Mouse (Mus musculus): ENCODE results near the gene Sgms2. TPM values are rescaled to one million over a fixed set of nuclear protein-coding genes. Genes with fewer than 3 reads are reported as not detected.

The Sgms2 gene
- total and polyA plus RNA-seq, 3 experiments = not detected

GRCm38 (mm10) chr3:131320184-131320583, 171.0 kb downstream of the Sgms2 start:
- Histone ChIP-seq H3K4me3 (ENCODE audit: control insufficient read depth in 1 of 2, insufficient read depth in 1 of 2, low read depth in 2 of 2, low read length in 2 of 2) (no peak overlapping the region), H3K9ac (ENCODE audit: control insufficient read depth, low read depth, low read length, poor library complexity, severe bottlenecking) (no peak overlapping the region), H3K27ac (ENCODE audit: control insufficient read depth, low read depth, low read length) (no peak overlapping the region), H3K4me1 (ENCODE audit: control insufficient read depth in 1 of 2, insufficient read depth in 2 of 2, low read length in 2 of 2) (no peaks in the 10 kb centered on the region), H3K36me3 (ENCODE audit: control insufficient read depth in 1 of 2, insufficient read depth in 2 of 2, low read length in 2 of 2) (no peaks in the 10 kb centered on the region), H3K27me3 (ENCODE audit: control insufficient read depth in 1 of 2, insufficient read depth in 2 of 2, low read length in 2 of 2) (no peaks in the 10 kb centered on the region), H3K79me2 (ENCODE audit: control insufficient read depth, insufficient read depth, low read length, poor library complexity) (no peaks in the 10 kb centered on the region), H3K9me3 (replicated peaks; ENCODE audit: insufficient read depth, low read length) (no peaks in the 10 kb centered on the region)
- TF ChIP-seq MEF2A (IDR thresholded peaks at IDR 0.05; ENCODE audit: extremely low read depth, insufficient replicate concordance, low read depth, low read length, poor library complexity, severe bottlenecking) (no peak), CHD2 (IDR thresholded peaks at IDR 0.05; ENCODE audit: low read length) (no peak), HCFC1 (IDR thresholded peaks at IDR 0.05; ENCODE audit: low read depth, low read length) (no peak), EP300 (IDR thresholded peaks at IDR 0.05; ENCODE audit: low read depth in 1 of 2, low read length in 2 of 2) (no peak), USF1 (IDR thresholded peaks at IDR 0.05; ENCODE audit: low read depth, low read length) (no peak), MAX (IDR thresholded peaks at IDR 0.05; ENCODE audit: low read length) (no peak), NELFE (IDR thresholded peaks at IDR 0.05; ENCODE audit: low read depth, low read length) (no peak), USF2 (IDR thresholded peaks at IDR 0.05; ENCODE audit: borderline replicate concordance in 1 of 2, insufficient read depth in 1 of 2, low read depth in 1 of 2, low read length in 2 of 2) (no peak), MYB (IDR thresholded peaks at IDR 0.05; ENCODE audit: low read depth, low read length) (no peak), NRF1 (IDR thresholded peaks at IDR 0.05; ENCODE audit: insufficient read depth, low read depth, low read length, poor library complexity, severe bottlenecking) (no peak), ZMIZ1 (IDR thresholded peaks at IDR 0.05; ENCODE audit: low read depth, low read length) (no peak), SIN3A (IDR thresholded peaks at IDR 0.05; ENCODE audit: low read length) (no peak), MYC (IDR thresholded peaks at IDR 0.05; ENCODE audit: low read depth, low read length) (no peak), MAFK (IDR thresholded peaks at IDR 0.05; ENCODE audit: borderline replicate concordance, low read depth, low read length) (no peak), TCF12 (IDR thresholded peaks at IDR 0.05; ENCODE audit: low read depth, low read length) (no peak), ZKSCAN1 (IDR thresholded peaks at IDR 0.05; ENCODE audit: low read depth, low read length) (no peak), ZNF384 (IDR thresholded peaks at IDR 0.05; ENCODE audit: low read depth, low read length) (no peak), SMC3 (IDR thresholded peaks at IDR 0.05; ENCODE audit: low read depth, low read length) (peak; percentile 69), TBP (IDR thresholded peaks at IDR 0.05; ENCODE audit: low read depth, low read length) (no peak), TAL1 (IDR thresholded peaks at IDR 0.05; ENCODE audit: low read length) (no peak), RAD21 (IDR thresholded peaks at IDR 0.05; ENCODE audit: low read depth, low read length) (peak; percentile 78), CHD1 (IDR thresholded peaks at IDR 0.05; ENCODE audit: low read depth, low read length) (no peak), CTCF (IDR thresholded peaks at IDR 0.05 in 2 of 3, conservative IDR thresholded peaks at IDR 0.05 in 1 of 3; ENCODE audit: control insufficient read depth in 1 of 3, insufficient read depth in 1 of 3, low read depth in 2 of 3, low read length in 3 of 3, poor library complexity in 1 of 3, severe bottlenecking in 1 of 3) (peak; percentile 69 to 87 (median 79)), POLR2A (IDR thresholded peaks at IDR 0.05; ENCODE audit: control insufficient read depth in 1 of 2, insufficient read depth in 1 of 2, low read depth in 1 of 2, low read length in 2 of 2, poor library complexity in 1 of 2) (no peak), ZC3H11A (IDR thresholded peaks at IDR 0.05; ENCODE audit: low read depth, low read length) (peak; percentile 45; the same call in 1 of the 2 replicates), E2F4 (IDR thresholded peaks at IDR 0.05; ENCODE audit: borderline replicate concordance, low read depth, low read length) (no peak), GATA1 (IDR thresholded peaks at IDR 0.05; ENCODE audit: low read depth, low read length) (no peak), BHLHE40 (IDR thresholded peaks at IDR 0.05; ENCODE audit: borderline replicate concordance, low read depth, low read length) (no peak)
- DNase-seq (ENCODE audit: low read depth, low spot score) = peak; percentile 73
